Mouse (Mus musculus) liver, adult 2 months (tissue): ENCODE measurements around the gene Tln2. TPM values are rescaled to one million over a fixed set of nuclear protein-coding genes. Genes with fewer than 3 reads are reported as not detected.
A peak's percentile ranks its signal among the peaks of the same experiment; 100 is the strongest.

Experiments used
- DNase-seq: peaks from one replicate; pipeline ENCODE4 v3.0.0-alpha.2; 2011; ENCODE audit warnings: low read depth, low spot score; ENCODE audit errors: extremely low read depth
- H3K27ac ChIP-seq: fragments of 200-500 bp; replicated peaks from 2 replicates; pipeline ENCODE4 v1.5.1; 2012; ENCODE audit warnings: low read depth, mild to moderate bottlenecking, control low read depth, inconsistent platforms, low read length; ENCODE audit not compliant: insufficient read depth
- H3K27me3 ChIP-seq: fragments of 200-500 bp; 2 replicates; pipeline ENCODE4 v1.6.1; 2012; ENCODE audit warnings: mild to moderate bottlenecking, moderate library complexity, low read length, inconsistent platforms; ENCODE audit not compliant: control insufficient read depth, insufficient read depth
- H3K36me3 ChIP-seq: fragments of 200-500 bp; 2 replicates; pipeline ENCODE4 v1.6.1; 2012; ENCODE audit warnings: low read length, inconsistent platforms; ENCODE audit not compliant: control insufficient read depth, insufficient read depth
- H3K4me1 ChIP-seq: fragments of 200-500 bp; 2 replicates; pipeline ENCODE4 v1.6.1; 2011; ENCODE audit warnings: low read length; ENCODE audit not compliant: control insufficient read depth, insufficient read depth
- H3K4me3 ChIP-seq: fragments of 200-500 bp; 2 replicates; pipeline ENCODE4 v1.5.1; 2011; ENCODE audit warnings: low read depth, mild to moderate bottlenecking, control low read depth, low read length, moderate library complexity; ENCODE audit not compliant: insufficient read depth
- H3K79me2 ChIP-seq: fragments of 200-500 bp; 2 replicates; pipeline ENCODE4 v1.6.1; 2012; ENCODE audit warnings: inconsistent platforms, mild to moderate bottlenecking, low read length, moderate library complexity; ENCODE audit not compliant: control insufficient read depth, insufficient read depth
- H3K9ac ChIP-seq: fragments of 200-500 bp; 2 replicates; pipeline ENCODE4 v1.6.1; 2012; ENCODE audit warnings: low read depth, mild to moderate bottlenecking, control low read depth, inconsistent platforms, low read length
- CTCF ChIP-seq: fragments of 200-500 bp; IDR thresholded peaks from 2 replicates; pipeline ENCODE4 v1.5.1; 2011; ENCODE audit warnings: low read depth, low read length, control low read depth
- POLR2A ChIP-seq: fragments of 200-500 bp; IDR thresholded peaks from 2 replicates; pipeline ENCODE4 v1.6.1; 2011; ENCODE audit warnings: low read length, control low read depth; ENCODE audit not compliant: insufficient read depth; ENCODE audit errors: extremely low read depth
- WGBS: fragments of 180-500 bp; shearing (Covaris S2); methylation state at CpG from one replicate; pipeline ENCODE4 v1.1.7; 2018; 5-methylcytosine and 5-hydroxymethylcytosine counted together
- polyA plus RNA-seq: library from polyadenylated mRNA; depleted of rRNA; stranded (reverse); fragments of >200 nt; gene quantifications from 2 replicates; pipeline ENCODE4 v1.2.3, GENCODE M21; 2012
- total RNA-seq: library from RNA; depleted of rRNA; stranded (reverse); fragments of >200 nt; gene quantifications from 2 replicates; pipeline ENCODE4 v1.2.3, GENCODE M21; 2014

Tln2 gene
- total and polyA plus RNA-seq, 2 experiments: 1.9 to 4.6 TPM

GRCm38 (mm10) chr9:67331281-67331680 lies 228.2 kb downstream of the Tln2 start:
- DNase-seq: no peak
- no peak overlapping the region for H3K9ac ChIP-seq
- H3K27ac ChIP-seq: no peak overlapping the region
- H3K36me3 ChIP-seq: peaks cover 2% of the 10 kb centered on the region; the same call in 1 of the 2 replicates
- H3K27me3 ChIP-seq: no peaks in the 10 kb centered on the region
- WGBS: 95% methylated on average over 3 of the region's 3 CpGs
- H3K4me3 ChIP-seq: no peak overlapping the region
- no peaks in the 10 kb centered on the region; the same call in 1 of the 2 replicates for H3K79me2 ChIP-seq
- H3K4me1 ChIP-seq: no peaks in the 10 kb centered on the region
- TF ChIP-seq CTCF (no peak), POLR2A (no peak)

GRCm38 (mm10) chr9:67328451-67328850 lies 231.1 kb downstream of the Tln2 start:
- no peaks in the 10 kb centered on the region for H3K27me3 ChIP-seq
- no peaks in the 10 kb centered on the region; the same call in 1 of the 2 replicates for H3K79me2 ChIP-seq
- no peak overlapping the region for H3K9ac ChIP-seq
- 96% methylated on average over 3 of the region's 3 CpGs for WGBS
- H3K36me3 ChIP-seq: peaks cover 2% of the 10 kb centered on the region; the same call in 1 of the 2 replicates
- no peak overlapping the region for H3K27ac ChIP-seq
- H3K4me3 ChIP-seq: no peak overlapping the region
- no peak for DNase-seq
- TF ChIP-seq POLR2A (no peak), CTCF (no peak)
- H3K4me1 ChIP-seq: no peaks in the 10 kb centered on the region

GRCm38 (mm10) chr9:67321886-67322285 lies 237.6 kb downstream of the Tln2 start:
- no peak for DNase-seq
- H3K27ac ChIP-seq: no peak overlapping the region
- H3K4me1 ChIP-seq: no peaks in the 10 kb centered on the region
- H3K9ac ChIP-seq: no peak overlapping the region
- H3K79me2 ChIP-seq: no peaks in the 10 kb centered on the region
- WGBS: 93% methylated on average over 6 of the region's 6 CpGs
- H3K27me3 ChIP-seq: no peaks in the 10 kb centered on the region
- TF ChIP-seq POLR2A (no peak), CTCF (no peak)
- H3K4me3 ChIP-seq: no peak overlapping the region
- no peaks in the 10 kb centered on the region; the same call in 1 of the 2 replicates for H3K36me3 ChIP-seq

DNA sequence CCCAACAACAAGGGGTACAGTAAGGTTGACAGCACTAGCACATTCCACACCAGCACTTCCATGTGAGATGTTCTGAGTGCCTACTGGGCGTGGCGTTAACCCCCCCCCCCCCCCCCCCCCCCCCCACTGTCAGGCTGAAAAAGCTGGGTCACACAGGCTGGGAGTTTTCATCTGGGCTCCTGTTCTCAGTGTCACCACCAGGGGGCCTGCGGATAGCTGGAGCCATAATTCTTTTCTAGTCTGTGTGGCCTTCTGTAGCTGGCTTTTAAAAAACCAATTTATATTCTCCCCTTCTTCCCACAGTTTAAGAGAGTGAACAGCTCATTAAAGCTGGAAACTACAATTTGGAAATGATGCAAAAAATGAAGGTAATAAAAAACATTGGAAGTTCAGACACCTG lies 244.1 kb downstream of the Tln2 start:
- no peak overlapping the region for H3K4me3 ChIP-seq
- DNase-seq: no peak
- H3K9ac ChIP-seq: no peak overlapping the region
- no peaks in the 10 kb centered on the region for H3K4me1 ChIP-seq
- H3K27ac ChIP-seq: no peak overlapping the region
- 27% methylated on average over 3 of the region's 3 CpGs for WGBS
- no peaks in the 10 kb centered on the region for H3K79me2 ChIP-seq
- TF ChIP-seq CTCF (peak; percentile 64; the same call in 1 of the 2 replicates), POLR2A (no peak)
- no peaks in the 10 kb centered on the region for H3K27me3 ChIP-seq
- no peaks in the 10 kb centered on the region for H3K36me3 ChIP-seq

DNA sequence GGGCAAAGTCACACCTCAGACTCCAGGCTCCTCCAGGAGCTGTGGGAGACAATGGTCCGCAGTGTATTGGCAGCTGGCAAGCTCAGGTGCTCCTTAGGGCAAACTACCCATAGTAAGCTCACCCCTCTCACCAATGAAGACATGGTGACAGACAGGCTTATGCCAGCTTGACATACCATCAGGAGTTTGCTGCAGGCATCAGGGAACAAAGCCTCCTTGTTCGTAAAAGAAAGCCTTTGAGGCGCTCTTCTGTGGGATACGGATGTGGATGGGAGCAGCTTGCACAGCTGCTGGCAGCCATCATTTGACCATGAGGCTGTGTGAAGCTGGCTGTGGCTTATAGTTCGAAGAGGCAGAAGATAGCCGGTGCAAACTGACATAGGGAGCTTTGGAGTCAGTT lies 254.5 kb downstream of the Tln2 start:
- 96% methylated on average over 6 of the region's 6 CpGs for WGBS
- no peak for DNase-seq
- TF ChIP-seq POLR2A (no peak), CTCF (no peak)
- Histone ChIP-seq H3K27ac (no peak overlapping the region), H3K79me2 (no peaks in the 10 kb centered on the region), H3K36me3 (peaks cover 1% of the 10 kb centered on the region; the same call in 1 of the 2 replicates), H3K4me3 (no peak overlapping the region), H3K27me3 (no peaks in the 10 kb centered on the region), H3K9ac (no peak overlapping the region), H3K4me1 (no peaks in the 10 kb centered on the region)

DNA sequence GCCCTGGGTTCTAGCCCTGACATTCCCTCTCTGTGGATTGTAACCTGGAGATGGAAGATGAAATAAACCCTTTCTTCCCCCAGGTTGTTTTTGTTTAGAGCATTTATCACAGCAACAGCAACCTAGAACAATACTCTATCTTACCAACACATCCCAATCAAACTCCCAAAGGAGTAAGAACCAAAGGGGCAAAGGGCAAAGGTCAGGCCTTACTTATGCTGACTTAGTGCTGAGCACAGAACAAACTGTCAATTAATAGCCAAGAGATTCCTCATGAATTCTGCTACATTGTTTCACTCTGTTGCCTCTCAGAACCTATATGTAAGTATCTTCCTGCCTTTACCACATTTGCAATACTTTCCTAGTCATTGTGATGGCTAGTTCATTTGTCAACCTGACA lies 255.5 kb downstream of the Tln2 start:
- Histone ChIP-seq H3K27ac (no peak overlapping the region), H3K4me3 (no peak overlapping the region), H3K36me3 (peaks cover 1% of the 10 kb centered on the region; the same call in 1 of the 2 replicates), H3K4me1 (no peaks in the 10 kb centered on the region), H3K79me2 (no peaks in the 10 kb centered on the region), H3K27me3 (no peaks in the 10 kb centered on the region), H3K9ac (no peak overlapping the region)
- DNase-seq: no peak
- no peak for TF ChIP-seq CTCF
- no peak for TF ChIP-seq POLR2A
